Mouse (Mus musculus) liver, embryonic 11.5 days (tissue): Measurements from ENCODE around the gene Mycbpap. TPM values are rescaled to one million over a fixed set of nuclear protein-coding genes. Genes with fewer than 3 reads are reported as not detected.

ENCODE experiments used
- ATAC-seq: fragments of 200-750 bp; cut with Nextera tagmentation; replicated peaks from 2 replicates; pipeline ENCODE4 v1.8.0; 2017; ENCODE audit warnings: moderate number of reproducible peaks, mild to moderate bottlenecking, moderate TSS enrichment, moderate library complexity; ENCODE audit not compliant: low FRiP score
- DNase-seq: peaks from one replicate; pipeline ENCODE4 v3.0.0-alpha.2; 2017; ENCODE audit warnings: low spot score
- H3K27ac ChIP-seq: fragments of 300-500 bp; sonication (generic); 2 replicates; pipeline ENCODE4 v1.5.1; 2014; ENCODE audit warnings: mild to moderate bottlenecking, low read depth, low read length, control low read depth
- H3K27me3 ChIP-seq: fragments of 300-500 bp; sonication (generic); replicated peaks from 2 replicates; pipeline ENCODE4 v1.6.1; 2014; ENCODE audit warnings: low read length, mixed read lengths; ENCODE audit not compliant: control insufficient read depth, insufficient read depth
- H3K36me3 ChIP-seq: fragments of 300-500 bp; sonication (generic); 2 replicates; pipeline ENCODE4 v1.6.1; 2014; ENCODE audit warnings: mild to moderate bottlenecking, low read length, moderate library complexity, mixed read lengths; ENCODE audit not compliant: control insufficient read depth, insufficient read depth
- H3K4me1 ChIP-seq: fragments of 300-500 bp; sonication (generic); replicated peaks from 2 replicates; pipeline ENCODE4 v1.6.1; 2014; ENCODE audit warnings: low read length, mixed read lengths; ENCODE audit not compliant: control insufficient read depth, insufficient read depth
- H3K4me2 ChIP-seq: fragments of 300-500 bp; sonication (generic); 2 replicates; pipeline ENCODE4 v1.6.1; 2014; ENCODE audit warnings: mild to moderate bottlenecking, control low read depth, moderate library complexity
- H3K4me3 ChIP-seq: fragments of 300-500 bp; sonication (generic); 2 replicates; pipeline ENCODE4 v1.5.1; 2014; ENCODE audit warnings: low read depth, low read length, control low read depth
- H3K9ac ChIP-seq: fragments of 300-500 bp; sonication (generic); 2 replicates; pipeline ENCODE4 v1.6.1; 2014; ENCODE audit warnings: low read depth, low read length, control low read depth
- H3K9me3 ChIP-seq: fragments of 300-500 bp; sonication (generic); 2 replicates; pipeline ENCODE4 v1.6.1; 2016; ENCODE audit warnings: low read length, inconsistent platforms, mixed read lengths; ENCODE audit not compliant: control insufficient read depth
- WGBS: fragments of 180-500 bp; shearing (Covaris S2); extraction: QIAGEN DNeasy Blood & Tissue Kit; methylation state at CpG from one replicate; pipeline ENCODE4 v1.1.7; 2014; 5-methylcytosine and 5-hydroxymethylcytosine counted together
- polyA plus RNA-seq: library from polyadenylated mRNA; unstranded; fragments of >200 nt; fragmentation: Nextera tagmentation; extraction: Ambion mirVana; gene quantifications from 2 replicates; pipeline ENCODE4 v1.2.1, GENCODE M21; 2014

Gene Mycbpap
- polyA plus RNA-seq, 1 experiment from 2014 or later: 1.1 TPM

GRCm38 (mm10) chr11:94508976-94509375 is 12.6 kb downstream of the Mycbpap start:
- H3K4me1 ChIP-seq: no peaks in the 10 kb centered on the region
- ATAC-seq: no peak
- H3K4me2 ChIP-seq: no peak overlapping the region
- 71% methylated on average over 10 of the region's 10 CpGs for WGBS
- no peaks in the 10 kb centered on the region for H3K9me3 ChIP-seq
- H3K36me3 ChIP-seq: no peaks in the 10 kb centered on the region
- no peak overlapping the region for H3K27ac ChIP-seq
- peaks cover 22% of the 10 kb centered on the region for H3K27me3 ChIP-seq
- no peak overlapping the region for H3K9ac ChIP-seq
- DNase-seq: no peak
- no peak overlapping the region for H3K4me3 ChIP-seq

- Histone ChIP-seq H3K27me3 (peaks cover 67% of the 10 kb centered on the region), H3K4me1 (no peaks in the 10 kb centered on the region; the same call in 1 of the 2 replicates), H3K36me3 (no peaks in the 10 kb centered on the region), H3K9ac (no peak overlapping the region), H3K4me3 (no peak overlapping the region), H3K9me3 (no peaks in the 10 kb centered on the region), H3K27ac (no peak overlapping the region), H3K4me2 (no peak overlapping the region)
- ATAC-seq (no peak), DNase-seq (no peak)
- 85% methylated on average over 8 of the region's 8 CpGs for WGBS
Measured at GRCm38 (mm10) chr11:94501482-94501881, 20.1 kb downstream of the Mycbpap start.

- 24% methylated on average over 8 of the region's 8 CpGs for WGBS
- Histone ChIP-seq H3K27me3 (peaks cover 62% of the 10 kb centered on the region), H3K4me2 (peak overlapping the region; percentile 56; the same call in 1 of the 2 replicates), H3K4me1 (no peaks in the 10 kb centered on the region; the same call in 1 of the 2 replicates), H3K9ac (no peak overlapping the region), H3K9me3 (no peaks in the 10 kb centered on the region), H3K4me3 (no peak overlapping the region), H3K27ac (no peak overlapping the region), H3K36me3 (no peaks in the 10 kb centered on the region)
- DNase-seq: no peak
- ATAC-seq: no peak
Measured at GRCm38 (mm10) chr11:94500362-94500761, 21.2 kb downstream of the Mycbpap start.

GRCm38 (mm10) chr11:94499661-94500152 is 21.8 kb downstream of the Mycbpap start, which contains the start of gene Epn3:
TSS of gene Epn3 (minus strand) at chr11:94499974.
- Histone ChIP-seq H3K4me1 (no peaks in the 10 kb centered on the region; the same call in 1 of the 2 replicates), H3K9me3 (no peaks in the 10 kb centered on the region), H3K9ac (0 out of 2 replicates have a peak within 1 kb of the TSS, but pooled peaks have one; percentile 34), H3K27me3 (peaks cover 60% of the 10 kb centered on the region), H3K36me3 (no peaks in the 10 kb centered on the region), H3K4me3 (peak within 1 kb of the TSS; percentile 34), H3K27ac (no peak within 1 kb of the TSS), H3K4me2 (peak within 1 kb of the TSS; percentile 56)
- 1% methylated on average over 25 of the region's 26 CpGs for WGBS
- ATAC-seq: no peak
- peak; percentile 53 for DNase-seq

GRCm38 (mm10) chr11:94499035-94499434 is 22.5 kb downstream of the Mycbpap start:
- no peaks in the 10 kb centered on the region for H3K9me3 ChIP-seq
- H3K4me2 ChIP-seq: peak overlapping the region; percentile 56
- H3K36me3 ChIP-seq: no peaks in the 10 kb centered on the region
- no peak for ATAC-seq
- DNase-seq: no peak
- H3K9ac ChIP-seq: no peak overlapping the region
- H3K27me3 ChIP-seq: peaks cover 54% of the 10 kb centered on the region
- peak overlapping the region; percentile 34; the same call in 1 of the 2 replicates for H3K4me3 ChIP-seq
- no peak overlapping the region for H3K27ac ChIP-seq
- H3K4me1 ChIP-seq: no peaks in the 10 kb centered on the region; the same call in 1 of the 2 replicates
- WGBS: 13% methylated on average over 2 of the region's 2 CpGs

GRCm38 (mm10) chr11:94498093-94498996 is 23.2 kb downstream of the Mycbpap start:
- Histone ChIP-seq H3K27ac (no peak overlapping the region), H3K4me1 (no peaks in the 10 kb centered on the region; the same call in 1 of the 2 replicates), H3K36me3 (no peaks in the 10 kb centered on the region), H3K9me3 (no peaks in the 10 kb centered on the region), H3K4me3 (no peak overlapping the region), H3K27me3 (peaks cover 55% of the 10 kb centered on the region), H3K4me2 (no peak overlapping the region), H3K9ac (no peak overlapping the region)
- DNase-seq: no peak
- no peak for ATAC-seq
- 32% methylated on average over 19 of the region's 19 CpGs for WGBS

- no peak for ATAC-seq
- no peak for DNase-seq
- 70% methylated on average over 3 of the region's 3 CpGs for WGBS
- Histone ChIP-seq H3K27ac (no peak overlapping the region), H3K4me2 (no peak overlapping the region), H3K27me3 (peaks cover 63% of the 10 kb centered on the region), H3K4me3 (no peak overlapping the region), H3K9me3 (no peaks in the 10 kb centered on the region), H3K36me3 (no peaks in the 10 kb centered on the region), H3K9ac (no peak overlapping the region), H3K4me1 (no peaks in the 10 kb centered on the region; the same call in none of the 2 replicates)
Measured at GRCm38 (mm10) chr11:94495415-94495814, 26.1 kb downstream of the Mycbpap start.

- WGBS: 47% methylated on average over 7 of the region's 7 CpGs
- Histone ChIP-seq H3K27me3 (peaks cover 49% of the 10 kb centered on the region), H3K4me2 (peak overlapping the region; percentile 71), H3K27ac (no peak overlapping the region), H3K4me3 (peak overlapping the region; percentile 50; the same call in 1 of the 2 replicates), H3K36me3 (no peaks in the 10 kb centered on the region), H3K4me1 (no peaks in the 10 kb centered on the region; the same call in 1 of the 2 replicates), H3K9ac (no peak overlapping the region), H3K9me3 (no peaks in the 10 kb centered on the region)
- ATAC-seq (no peak), DNase-seq (no peak)
Measured at GRCm38 (mm10) chr11:94491749-94492099, 29.8 kb downstream of the Mycbpap start.
